Mouse (Mus musculus): ENCODE data around the gene Il11ra1. TPM values are rescaled to one million over a fixed set of nuclear protein-coding genes. Genes with fewer than 3 reads are reported as not detected.
A peak's percentile ranks its signal among the peaks of the same experiment; 100 is the strongest.

Gene Il11ra1
- polyA plus RNA-seq, 1 experiment from 2014 or later: 76.5 TPM

GRCm38 (mm10) chr4:41738256-41738603, 38.4 kb downstream of the Il11ra1 start:
- peaks cover 11% of the 10 kb centered on the region for H3K27me3 ChIP-seq
- H3K4me2 ChIP-seq (replicated peaks): no peak overlapping the region
- WGBS: 63% methylated on average over 1 of the region's 1 CpGs
- no peak for ATAC-seq (ENCODE audit: low FRiP score, low read depth)
- H3K9me3 ChIP-seq: no peaks in the 10 kb centered on the region
- peaks cover 16% of the 10 kb centered on the region for H3K4me1 ChIP-seq
- no peak overlapping the region for H3K9ac ChIP-seq (replicated peaks)
- H3K36me3 ChIP-seq: peaks cover 15% of the 10 kb centered on the region
- H3K4me3 ChIP-seq: no peak overlapping the region
- no peak overlapping the region for H3K27ac ChIP-seq (replicated peaks)

GRCm38 (mm10) chr4:41739260-41739659, 39.5 kb downstream of the Il11ra1 start:
- H3K4me2 ChIP-seq (replicated peaks): 0 out of 2 replicates have a peak overlapping the region, but pooled peaks have one; percentile 96

GRCm38 (mm10) chr4:41740380-41741157, 40.8 kb downstream of the Il11ra1 start:
- H3K9ac ChIP-seq (replicated peaks): peak overlapping the region; percentile 81
- H3K4me2 ChIP-seq (replicated peaks): peak overlapping the region; percentile 96
- 0 out of 2 replicates have a peak, but pooled peaks cover 3% of the 10 kb centered on the region for H3K9me3 ChIP-seq
- peak overlapping the region; percentile 69 for H3K27ac ChIP-seq (replicated peaks)
- 1% methylated on average over 48 of the region's 48 CpGs for WGBS
- peaks cover 16% of the 10 kb centered on the region for H3K4me1 ChIP-seq
- peak overlapping the region; percentile 76 for H3K4me3 ChIP-seq
- no peaks in the 10 kb centered on the region for H3K27me3 ChIP-seq
- peaks cover 15% of the 10 kb centered on the region for H3K36me3 ChIP-seq
- ATAC-seq (ENCODE audit: low FRiP score, low read depth): peak; percentile 86

More at GRCm38 (mm10) chr4:41739260-41739659, 39.5 kb downstream of the Il11ra1 start:
- H3K27me3 ChIP-seq: 0 out of 2 replicates have a peak, but pooled peaks cover 5% of the 10 kb centered on the region
- no peak overlapping the region for H3K9ac ChIP-seq (replicated peaks)
- peaks cover 15% of the 10 kb centered on the region for H3K36me3 ChIP-seq
- ATAC-seq (ENCODE audit: low FRiP score, low read depth): no peak
- peaks cover 16% of the 10 kb centered on the region for H3K4me1 ChIP-seq
- H3K9me3 ChIP-seq: no peaks in the 10 kb centered on the region
- no peak overlapping the region for H3K4me3 ChIP-seq
- H3K27ac ChIP-seq (replicated peaks): no peak overlapping the region
- 91% methylated on average over 13 of the region's 13 CpGs for whole genome bisulfite sequencing

GRCm38 (mm10) chr4:41741158-41741560, 41.4 kb downstream of the Il11ra1 start:
- Histone ChIP-seq H3K9me3 (peaks cover 9% of the 10 kb centered on the region; the same call in 1 of the 2 replicates), H3K4me3 (peak overlapping the region; percentile 76), H3K27me3 (no peaks in the 10 kb centered on the region), H3K4me2 (replicated peaks) (peak overlapping the region; percentile 96), H3K9ac (replicated peaks) (peak overlapping the region; percentile 81), H3K4me1 (peaks cover 16% of the 10 kb centered on the region), H3K36me3 (peaks cover 15% of the 10 kb centered on the region), H3K27ac (replicated peaks) (peak overlapping the region; percentile 69)
- under 1% methylated on average over 27 of the region's 27 CpGs for WGBS
- ATAC-seq (ENCODE audit: low FRiP score, low read depth): peak; percentile 97

GRCm38 (mm10) chr4:41744131-41744530, 44.3 kb downstream of the Il11ra1 start:
- 70% methylated on average over 2 of the region's 2 CpGs for WGBS
- Histone ChIP-seq H3K4me1 (peaks cover 16% of the 10 kb centered on the region), H3K9ac (replicated peaks) (no peak overlapping the region), H3K27ac (replicated peaks) (no peak overlapping the region), H3K27me3 (no peaks in the 10 kb centered on the region; the same call in 1 of the 2 replicates), H3K4me2 (replicated peaks) (no peak overlapping the region), H3K36me3 (peaks cover 4% of the 10 kb centered on the region), H3K4me3 (no peak overlapping the region), H3K9me3 (peaks cover 18% of the 10 kb centered on the region; the same call in 1 of the 2 replicates)
- ATAC-seq (ENCODE audit: low FRiP score, low read depth): no peak

GRCm38 (mm10) chr4:41745021-41745420, 45.2 kb downstream of the Il11ra1 start:
- H3K36me3 ChIP-seq: no peaks in the 10 kb centered on the region
- 61% methylated on average over 1 of the region's 1 CpGs for WGBS
- H3K27me3 ChIP-seq: no peaks in the 10 kb centered on the region; the same call in 1 of the 2 replicates
- no peak overlapping the region for H3K9ac ChIP-seq (replicated peaks)
- no peak for ATAC-seq (ENCODE audit: low FRiP score, low read depth)
- no peak overlapping the region for H3K4me3 ChIP-seq
- peaks cover 18% of the 10 kb centered on the region; the same call in 1 of the 2 replicates for H3K9me3 ChIP-seq
- H3K27ac ChIP-seq (replicated peaks): no peak overlapping the region
- H3K4me2 ChIP-seq (replicated peaks): no peak overlapping the region
- peaks cover 9% of the 10 kb centered on the region for H3K4me1 ChIP-seq

- Histone ChIP-seq H3K27me3 (peaks cover 6% of the 10 kb centered on the region), H3K4me2 (replicated peaks) (peak within 1 kb of the TSS; percentile 79), H3K9ac (replicated peaks) (peak within 1 kb of the TSS; percentile 65), H3K4me1 (peaks cover 12% of the 10 kb centered on the region), H3K27ac (replicated peaks) (peak within 1 kb of the TSS; percentile 64), H3K4me3 (peak within 1 kb of the TSS; percentile 65), H3K9me3 (no peaks in the 10 kb centered on the region), H3K36me3 (no peaks in the 10 kb centered on the region)
- ATAC-seq (ENCODE audit: low FRiP score, low read depth): peak; percentile 63
- WGBS: 15% methylated on average over 14 of the region's 14 CpGs
Observed at GRCm38 (mm10) chr4:41754797-41755337, 55.1 kb downstream of the Il11ra1 start, which contains the start of gene Galt. Galt (plus strand) TSS chr4:41755228.

GRCm38 (mm10) chr4:41755338-41756305, 55.8 kb downstream of the Il11ra1 start, which contains the start of gene Sigmar1:
Sigmar1 (minus strand) TSS chr4:41756157.
- Histone ChIP-seq H3K4me3 (peak within 1 kb of the TSS; percentile 65), H3K4me2 (replicated peaks) (peak within 1 kb of the TSS; percentile 79)
- WGBS: 0% methylated on average over 57 of the region's 57 CpGs

GRCm38 (mm10) chr4:41756440-41756839, 56.7 kb downstream of the Il11ra1 start:
- ATAC-seq (ENCODE audit: low FRiP score, low read depth): no peak
- Histone ChIP-seq H3K9ac (replicated peaks) (peak overlapping the region; percentile 65; the same call in 1 of the 2 replicates), H3K4me1 (peaks cover 28% of the 10 kb centered on the region), H3K9me3 (no peaks in the 10 kb centered on the region), H3K4me2 (replicated peaks) (peak overlapping the region; percentile 79), H3K27me3 (peaks cover 6% of the 10 kb centered on the region), H3K36me3 (no peaks in the 10 kb centered on the region), H3K4me3 (peak overlapping the region; percentile 65), H3K27ac (replicated peaks) (no peak overlapping the region)
- 79% methylated on average over 8 of the region's 8 CpGs for WGBS

More at GRCm38 (mm10) chr4:41755338-41756305, 55.8 kb downstream of the Il11ra1 start, which contains the start of gene Sigmar1:
- Histone ChIP-seq H3K36me3 (no peaks in the 10 kb centered on the region), H3K9ac (replicated peaks) (peak within 1 kb of the TSS; percentile 65), H3K27me3 (peaks cover 6% of the 10 kb centered on the region), H3K27ac (replicated peaks) (peak within 1 kb of the TSS; percentile 64), H3K9me3 (no peaks in the 10 kb centered on the region), H3K4me1 (peaks cover 20% of the 10 kb centered on the region)
- peak; percentile 66 for ATAC-seq (ENCODE audit: low FRiP score, low read depth)

GRCm38 (mm10) chr4:41757321-41757720, 57.5 kb downstream of the Il11ra1 start:
- Histone ChIP-seq H3K4me3 (no peak overlapping the region), H3K4me2 (replicated peaks) (no peak overlapping the region), H3K9me3 (no peaks in the 10 kb centered on the region), H3K9ac (replicated peaks) (no peak overlapping the region; the same call in 1 of the 2 replicates), H3K27ac (replicated peaks) (no peak overlapping the region), H3K4me1 (peaks cover 37% of the 10 kb centered on the region), H3K27me3 (no peaks in the 10 kb centered on the region), H3K36me3 (no peaks in the 10 kb centered on the region)
- 93% methylated on average over 13 of the region's 13 CpGs for WGBS
- no peak for ATAC-seq (ENCODE audit: low FRiP score, low read depth)

GRCm38 (mm10) chr4:41758021-41758420, 58.2 kb downstream of the Il11ra1 start:
- Histone ChIP-seq H3K36me3 (no peaks in the 10 kb centered on the region), H3K9me3 (no peaks in the 10 kb centered on the region), H3K4me2 (replicated peaks) (no peak overlapping the region), H3K27ac (replicated peaks) (no peak overlapping the region), H3K4me1 (peaks cover 43% of the 10 kb centered on the region), H3K9ac (replicated peaks) (no peak overlapping the region), H3K27me3 (no peaks in the 10 kb centered on the region), H3K4me3 (no peak overlapping the region)
- WGBS: 85% methylated on average over 11 of the region's 11 CpGs
- no peak for ATAC-seq (ENCODE audit: low FRiP score, low read depth)
